Mouse (Mus musculus) retina, embryonic 14.5 days (tissue): Measurements from ENCODE around the gene Pcsk7.

Experiments used
- DNase-seq: peaks from one replicate; pipeline ENCODE4 v3.0.0-alpha.2; 2015; ENCODE audit warnings: low spot score

Gene Pcsk7

GRCm38 (mm10) chr9:45961855-45962254 lies 55.6 kb downstream of the Pcsk7 start:
- no peak for DNase-seq

GRCm38 (mm10) chr9:45963577-45963976 lies 57.3 kb downstream of the Pcsk7 start:
- no peak for DNase-seq

DNA sequence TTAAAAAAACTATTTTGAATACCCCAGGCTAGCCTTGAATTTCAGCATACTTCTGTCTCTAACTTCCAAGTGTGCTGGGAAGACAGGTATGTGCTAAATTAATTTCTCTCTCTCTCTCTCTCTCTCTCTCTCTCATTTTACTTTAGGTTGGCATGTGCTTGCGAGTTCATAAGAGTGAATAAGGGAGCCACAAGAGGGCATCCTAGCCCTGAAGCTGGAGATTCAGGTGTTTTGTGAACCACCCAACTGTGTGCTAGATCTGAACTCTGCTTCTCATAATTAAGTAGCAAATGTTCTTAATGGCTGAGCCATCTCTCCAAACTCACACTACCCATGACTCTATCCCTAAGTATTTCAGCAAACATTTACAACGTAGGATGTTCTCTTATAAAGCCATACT lies 70.6 kb downstream of the Pcsk7 start:
- DNase-seq: peak; percentile 31
